Mouse (Mus musculus) kidney, embryonic 14.5 days (tissue): Measurements from ENCODE around the gene Ints4. TPM values are rescaled to one million over a fixed set of nuclear protein-coding genes. Genes with fewer than 3 reads are reported as not detected.

Experiments used
- ATAC-seq: fragments of 200-750 bp; cut with Nextera tagmentation; 2 replicates; pipeline ENCODE4 v1.8.0; 2017; ENCODE audit warnings: moderate number of reproducible peaks, mild to moderate bottlenecking, moderate TSS enrichment, moderate library complexity; ENCODE audit not compliant: low FRiP score, low TSS enrichment
- H3K27ac ChIP-seq: fragments of 300-500 bp; sonication (generic); 2 replicates; pipeline ENCODE4 v1.5.1; 2014; ENCODE audit warnings: low read depth, mild to moderate bottlenecking, low read length, moderate library complexity, mixed read lengths
- H3K27me3 ChIP-seq: fragments of 300-500 bp; sonication (generic); 2 replicates; pipeline ENCODE4 v1.6.1; 2014; ENCODE audit warnings: mild to moderate bottlenecking, low read length; ENCODE audit not compliant: control insufficient read depth, insufficient read depth
- H3K36me3 ChIP-seq: fragments of 300-500 bp; sonication (generic); 2 replicates; pipeline ENCODE4 v1.6.1; 2014; ENCODE audit warnings: low read length, mixed read lengths; ENCODE audit not compliant: control insufficient read depth, insufficient read depth
- H3K4me1 ChIP-seq: fragments of 300-500 bp; sonication (generic); 2 replicates; pipeline ENCODE4 v1.6.1; 2014; ENCODE audit warnings: low read length, mixed read lengths; ENCODE audit not compliant: control insufficient read depth, insufficient read depth
- H3K4me2 ChIP-seq: fragments of 300-500 bp; sonication (generic); replicated peaks from 2 replicates; pipeline ENCODE4 v1.6.1; 2014; ENCODE audit warnings: low read depth, mild to moderate bottlenecking, low read length
- H3K4me3 ChIP-seq: fragments of 300-500 bp; sonication (generic); 2 replicates; pipeline ENCODE4 v1.5.1; 2014; ENCODE audit warnings: mild to moderate bottlenecking, low read length
- H3K9ac ChIP-seq: fragments of 300-500 bp; sonication (generic); 2 replicates; pipeline ENCODE4 v1.6.1; 2014; ENCODE audit warnings: low read depth, mild to moderate bottlenecking, low read length, moderate library complexity
- H3K9me3 ChIP-seq: fragments of 300-500 bp; sonication (generic); 2 replicates; pipeline ENCODE4 v1.6.1; 2016; ENCODE audit warnings: low read length; ENCODE audit not compliant: control insufficient read depth
- WGBS: fragments of 180-500 bp; shearing (Covaris S2); extraction: QIAGEN DNeasy Blood & Tissue Kit; methylation state at CpG from one replicate; pipeline ENCODE4 v1.1.7; 2014; 5-methylcytosine and 5-hydroxymethylcytosine counted together
- polyA plus RNA-seq: library from polyadenylated mRNA; unstranded; fragments of >200 nt; fragmentation: Nextera tagmentation; extraction: Ambion mirVana; gene quantifications from 2 replicates; pipeline ENCODE4 v1.2.1, GENCODE M21; 2014

Ints4 gene
- polyA plus RNA-seq, 1 experiment from 2014 or later: 61.5 TPM

- Histone ChIP-seq H3K4me3 (no peak overlapping the region), H3K27me3 (no peaks in the 10 kb centered on the region), H3K4me2 (no peak overlapping the region), H3K9me3 (no peaks in the 10 kb centered on the region), H3K36me3 (no peaks in the 10 kb centered on the region), H3K9ac (no peak overlapping the region), H3K4me1 (peaks cover 7% of the 10 kb centered on the region; the same call in 1 of the 2 replicates), H3K27ac (no peak overlapping the region)
- 24% methylated on average over 3 of the region's 3 CpGs for WGBS
- ATAC-seq: peak; percentile 33; the same call in 1 of the 2 replicates
Observed at GRCm38 (mm10) chr7:97590488-97590887, 109.7 kb downstream of the Ints4 start.

Other genes starting within 250 kb of the Ints4 start
- gene Usp35, start 148.9 kb upstream of the Ints4 start, polyA plus RNA-seq: 1.8 and 2.4 TPM in 2 replicates
- gene Kctd21, start 148.6 kb upstream of the Ints4 start, polyA plus RNA-seq: 2.2 and 4.6 TPM in 2 replicates
- gene Alg8, start 109.3 kb upstream of the Ints4 start, polyA plus RNA-seq: 48.5 and 48.8 TPM in 2 replicates
- gene Ndufc2, start 81.0 kb upstream of the Ints4 start, polyA plus RNA-seq: 370 and 475 TPM in 2 replicates
- 0.27 and 0.39 TPM in 2 replicates for gene Thrsp, start 63.2 kb upstream of the Ints4 start, polyA plus RNA-seq
- gene Kctd14, start 29.6 kb upstream of the Ints4 start, polyA plus RNA-seq: 0.58 and 1.1 TPM in 2 replicates
- 44.4 and 50.8 TPM in 2 replicates for gene Aamdc, start 98.5 kb downstream of the Ints4 start, polyA plus RNA-seq
- 19.0 and 28.4 TPM in 2 replicates for gene Rsf1, start 98.9 kb downstream of the Ints4 start, polyA plus RNA-seq
- 237 and 238 TPM in 2 replicates for gene Clns1a, start 215.7 kb downstream of the Ints4 start, polyA plus RNA-seq